Mouse (Mus musculus): ENCODE results near the gene Zfp239. TPM values are rescaled to one million over a fixed set of nuclear protein-coding genes. Genes with fewer than 3 reads are reported as not detected.

Gene Zfp239
- 0.97 and 1.3 TPM in 2 replicates for polyA plus RNA-seq (2015; fragmentation: Nextera tagmentation; extraction: Ambion mirVana)

GRCm38 (mm10) chr6:117861848-117862247 lies at the start of gene Zfp239:
Gene Zfp239, plus strand, starts transcription at chr6:117862100.
- Histone ChIP-seq H3K9me3 (ENCODE audit: low read length) (no peaks in the 10 kb centered on the region), H3K4me3 (ENCODE audit: low read depth, low read length) (peak within 1 kb of the TSS; percentile 55), H3K9ac (replicated peaks; ENCODE audit: low read depth) (no peak within 1 kb of the TSS), H3K36me3 (ENCODE audit: insufficient read depth, low read length) (no peaks in the 10 kb centered on the region), H3K4me1 (ENCODE audit: insufficient read depth, low read depth, low read length) (peaks cover 6% of the 10 kb centered on the region; the same call in 1 of the 2 replicates), H3K4me2 (replicated peaks; ENCODE audit: low read depth, low read length) (peak within 1 kb of the TSS; percentile 97), H3K27me3 (replicated peaks; ENCODE audit: insufficient read depth, low read length) (no peaks in the 10 kb centered on the region), H3K27ac (ENCODE audit: low read length) (no peak within 1 kb of the TSS)
- TF ChIP-seq CTCF (IDR thresholded peaks at IDR 0.05) (no peak), EP300 (IDR thresholded peaks at IDR 0.05) (no peak)
- DNase-seq (ENCODE audit: low spot score): no peak
- 57% methylated on average over 6 of the region's 6 CpGs for WGBS
- no peak for ATAC-seq

- TF ChIP-seq CTCF (IDR thresholded peaks at IDR 0.05): no peak
- TF ChIP-seq EP300 (IDR thresholded peaks at IDR 0.05): no peak
- no peak overlapping the region for H3K4me2 ChIP-seq (replicated peaks; ENCODE audit: low read depth, low read length)
- no peaks in the 10 kb centered on the region for H3K9me3 ChIP-seq (ENCODE audit: low read length)
- no peaks in the 10 kb centered on the region for H3K4me1 ChIP-seq (ENCODE audit: insufficient read depth, low read depth, low read length)
- no peaks in the 10 kb centered on the region for H3K27me3 ChIP-seq (replicated peaks; ENCODE audit: insufficient read depth, low read length)
- H3K9ac ChIP-seq (replicated peaks; ENCODE audit: low read depth): no peak overlapping the region
- no peak overlapping the region for H3K27ac ChIP-seq (ENCODE audit: low read length)
- DNase-seq (ENCODE audit: low spot score): no peak
- no peaks in the 10 kb centered on the region for H3K36me3 ChIP-seq (ENCODE audit: insufficient read depth, low read length)
- H3K4me3 ChIP-seq (ENCODE audit: low read depth, low read length): no peak overlapping the region
- no peak for ATAC-seq
Measured at GRCm38 (mm10) chr6:117814681-117815080, 47.2 kb upstream of the Zfp239 start.

- Histone ChIP-seq H3K27me3 (replicated peaks; ENCODE audit: insufficient read depth, low read length) (no peaks in the 10 kb centered on the region), H3K4me2 (replicated peaks; ENCODE audit: low read depth, low read length) (no peak overlapping the region), H3K4me1 (ENCODE audit: insufficient read depth, low read depth, low read length) (no peaks in the 10 kb centered on the region), H3K36me3 (ENCODE audit: insufficient read depth, low read length) (no peaks in the 10 kb centered on the region), H3K9ac (replicated peaks; ENCODE audit: low read depth) (no peak overlapping the region), H3K4me3 (ENCODE audit: low read depth, low read length) (no peak overlapping the region), H3K9me3 (ENCODE audit: low read length) (no peaks in the 10 kb centered on the region), H3K27ac (ENCODE audit: low read length) (no peak overlapping the region)
- ATAC-seq: no peak
- WGBS: 50% methylated on average over 4 of the region's 5 CpGs
- TF ChIP-seq CTCF (IDR thresholded peaks at IDR 0.05): no peak
- no peak for TF ChIP-seq EP300 (IDR thresholded peaks at IDR 0.05)
- DNase-seq (ENCODE audit: low spot score): peak; percentile 33
Measured at GRCm38 (mm10) chr6:117817108-117817541, 44.8 kb upstream of the Zfp239 start.

GRCm38 (mm10) chr6:117820327-117820726 lies 41.6 kb upstream of the Zfp239 start:
- DNase-seq (ENCODE audit: low spot score) (no peak), ATAC-seq (no peak)
- Histone ChIP-seq H3K27me3 (replicated peaks; ENCODE audit: insufficient read depth, low read length) (no peaks in the 10 kb centered on the region), H3K4me1 (ENCODE audit: insufficient read depth, low read depth, low read length) (no peaks in the 10 kb centered on the region), H3K27ac (ENCODE audit: low read length) (no peak overlapping the region), H3K9ac (replicated peaks; ENCODE audit: low read depth) (no peak overlapping the region), H3K9me3 (ENCODE audit: low read length) (no peaks in the 10 kb centered on the region), H3K4me3 (ENCODE audit: low read depth, low read length) (no peak overlapping the region), H3K36me3 (ENCODE audit: insufficient read depth, low read length) (no peaks in the 10 kb centered on the region), H3K4me2 (replicated peaks; ENCODE audit: low read depth, low read length) (no peak overlapping the region)
- no peak for TF ChIP-seq CTCF (IDR thresholded peaks at IDR 0.05)
- 87% methylated on average over 14 of the region's 14 CpGs for WGBS

- Histone ChIP-seq H3K27me3 (replicated peaks; ENCODE audit: insufficient read depth, low read length) (no peaks in the 10 kb centered on the region), H3K9ac (replicated peaks; ENCODE audit: low read depth) (no peak overlapping the region), H3K9me3 (ENCODE audit: low read length) (no peaks in the 10 kb centered on the region), H3K27ac (ENCODE audit: low read length) (no peak overlapping the region), H3K4me1 (ENCODE audit: insufficient read depth, low read depth, low read length) (no peaks in the 10 kb centered on the region), H3K4me3 (ENCODE audit: low read depth, low read length) (no peak overlapping the region), H3K4me2 (replicated peaks; ENCODE audit: low read depth, low read length) (no peak overlapping the region), H3K36me3 (ENCODE audit: insufficient read depth, low read length) (no peaks in the 10 kb centered on the region)
- TF ChIP-seq CTCF (IDR thresholded peaks at IDR 0.05) (peak; percentile 78), EP300 (IDR thresholded peaks at IDR 0.05) (no peak)
- DNase-seq (ENCODE audit: low spot score) (peak; percentile 85), ATAC-seq (peak; percentile 50; the same call in 1 of the 2 replicates)
- WGBS: 12% methylated on average over 4 of the region's 4 CpGs
Measured at GRCm38 (mm10) chr6:117825369-117825768, 36.5 kb upstream of the Zfp239 start.

- 19% methylated on average over 9 of the region's 9 CpGs for WGBS
- no peak overlapping the region for H3K4me2 ChIP-seq (replicated peaks; ENCODE audit: low read depth, low read length)
- ATAC-seq: peak; percentile 8; the same call in 1 of the 2 replicates
Measured at GRCm38 (mm10) chr6:117828273-117828672, 33.6 kb upstream of the Zfp239 start.

More at GRCm38 (mm10) chr6:117828273-117828672, 33.6 kb upstream of the Zfp239 start:
- H3K36me3 ChIP-seq (ENCODE audit: insufficient read depth, low read length): no peaks in the 10 kb centered on the region
- H3K27me3 ChIP-seq (replicated peaks; ENCODE audit: insufficient read depth, low read length): no peaks in the 10 kb centered on the region
- no peak overlapping the region for H3K4me3 ChIP-seq (ENCODE audit: low read depth, low read length)
- TF ChIP-seq EP300 (IDR thresholded peaks at IDR 0.05) (no peak), CTCF (IDR thresholded peaks at IDR 0.05) (peak; percentile 85)
- H3K4me1 ChIP-seq (ENCODE audit: insufficient read depth, low read depth, low read length): no peaks in the 10 kb centered on the region
- peak; percentile 60 for DNase-seq (ENCODE audit: low spot score)
- H3K9me3 ChIP-seq (ENCODE audit: low read length): no peaks in the 10 kb centered on the region
- H3K27ac ChIP-seq (ENCODE audit: low read length): no peak overlapping the region
- H3K9ac ChIP-seq (replicated peaks; ENCODE audit: low read depth): no peak overlapping the region
